ENCODE assay signal across 12 mouse cellular contexts in the genomic region with DNA sequence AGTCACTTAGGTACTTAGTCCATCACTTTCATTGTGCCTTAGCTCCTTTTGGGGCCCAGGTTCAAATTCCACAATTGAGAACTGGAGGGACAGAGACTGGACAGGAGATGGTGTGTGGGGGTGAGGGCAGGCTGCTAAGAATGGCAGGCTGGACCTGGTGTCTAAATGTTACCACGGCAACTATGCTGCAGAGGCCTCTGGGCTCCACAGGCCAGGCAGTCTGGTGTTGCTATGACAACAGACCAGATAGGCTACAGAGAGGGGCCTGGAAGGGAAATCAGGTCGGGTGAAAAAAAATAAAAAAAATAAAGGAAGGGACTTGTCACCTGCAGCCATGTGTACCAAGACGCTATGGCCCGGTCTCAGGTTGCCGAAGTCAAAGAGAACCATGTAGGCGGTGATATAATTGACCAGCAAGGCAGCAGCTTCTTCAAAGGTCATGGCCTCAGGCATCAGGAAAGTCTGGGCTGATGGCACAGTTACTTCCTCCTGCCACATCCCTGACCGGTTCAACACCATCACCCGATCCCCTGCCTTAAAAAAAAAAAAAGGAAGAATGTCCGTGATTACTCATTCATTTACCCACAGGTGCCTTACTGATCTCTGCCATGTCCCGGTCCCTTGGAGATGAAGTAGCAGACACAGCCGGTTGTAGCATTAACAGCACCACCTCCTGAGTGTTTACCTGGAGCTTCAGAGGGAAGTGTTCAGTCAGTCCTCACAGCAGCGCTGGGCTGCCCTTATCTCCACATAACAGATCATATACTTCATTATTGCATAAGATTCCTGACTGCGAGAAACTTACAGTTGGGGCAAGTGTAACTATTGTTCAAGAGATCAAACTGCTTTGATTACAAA. TPM values are rescaled to one million over a fixed set of nuclear protein-coding genes. Genes with fewer than 3 reads are reported as not detected.
DNase-seq lines count a peak whose midpoint lies in the region; ATAC-seq lines count a peak whose summit lies in the region.
"Had no signal": no experiment of that assay in that cellular context is flagged by ENCODE, and none has a peak within 500 bp of the region (broad histone marks: within the 10 kb centered on the region; RNA-seq: fewer than 3 reads in every experiment).

No protein-coding gene starts in this region.

- no peak overlapping the region for H3K4me3 ChIP-seq in neural tube, embryonic 11.5 days (ENCODE audit: low read depth, low read length)
- H3K4me3 ChIP-seq in forebrain, embryonic 16.5 days (replicated peaks; ENCODE audit: low read length): no peak overlapping the region
- H3K4me3 ChIP-seq in megakaryocyte, embryonic 14.5 days (replicated peaks): peak overlapping the region; percentile 24
- H3K4me3 ChIP-seq: limb, embryonic 15.5 days had no signal

- ATAC-seq in neural tube, embryonic 11.5 days (ENCODE audit: insufficient read depth, low FRiP score, low TSS enrichment): 0 out of 2 replicates have a peak, but pooled peaks have one; percentile 58
- ATAC-seq in forebrain, embryonic 16.5 days: no peak

- H3K9me3 ChIP-seq in neural tube, embryonic 11.5 days (ENCODE audit: control insufficient read depth, low read length): no peaks in the 10 kb centered on the region
- H3K9me3 ChIP-seq in forebrain, embryonic 16.5 days (ENCODE audit: control insufficient read depth, low read length): no peaks in the 10 kb centered on the region
- H3K9me3 ChIP-seq in megakaryocyte, embryonic 14.5 days: no peaks in the 10 kb centered on the region
- H3K9me3 ChIP-seq: embryonic facial prominence, embryonic 13.5 days; limb, embryonic 15.5 days had no signal

- H3K4me1 ChIP-seq in neural tube, embryonic 11.5 days (ENCODE audit: control insufficient read depth, insufficient read depth, low read length): peaks cover 26% of the 10 kb centered on the region
- peaks cover 46% of the 10 kb centered on the region for H3K4me1 ChIP-seq in forebrain, embryonic 16.5 days (replicated peaks; ENCODE audit: control insufficient read depth, insufficient read depth, low read length)
- peaks cover 58% of the 10 kb centered on the region for H3K4me1 ChIP-seq in megakaryocyte, embryonic 14.5 days

- no peaks in the 10 kb centered on the region for H3K27me3 ChIP-seq in neural tube, embryonic 11.5 days (ENCODE audit: control insufficient read depth, insufficient read depth, low read length)
- no peaks in the 10 kb centered on the region for H3K27me3 ChIP-seq in forebrain, embryonic 16.5 days (replicated peaks; ENCODE audit: control insufficient read depth, insufficient read depth, low read length)
- H3K27me3 ChIP-seq in megakaryocyte, embryonic 14.5 days (replicated peaks): peaks cover 12% of the 10 kb centered on the region
- H3K27me3 ChIP-seq: limb, embryonic 15.5 days had no signal

- H3K36me3 ChIP-seq in neural tube, embryonic 11.5 days (ENCODE audit: control insufficient read depth, insufficient read depth, low read length): peaks cover 4% of the 10 kb centered on the region; the same call in 1 of the 2 replicates
- peaks cover 23% of the 10 kb centered on the region for H3K36me3 ChIP-seq in forebrain, embryonic 16.5 days (ENCODE audit: control insufficient read depth, insufficient read depth)
- peaks cover 49% of the 10 kb centered on the region for H3K36me3 ChIP-seq in megakaryocyte, embryonic 14.5 days (replicated peaks; ENCODE audit: low read length)

- peak; percentile 50 for DNase-seq in neural tube, embryonic 11.5 days (ENCODE audit: low spot score)
- DNase-seq in neural tube, embryonic 10.5 days (ENCODE audit: extremely low spot score, low spot score): no peak
- DNase-seq in testis, postnatal 14 days (ENCODE audit: low spot score): peak; percentile 3
- no peak for DNase-seq in kidney, adult 18-20 months
- DNase-seq in left cerebral cortex, adult 18-20 months (ENCODE audit: low spot score in 2 of 2): no peak
- no peak for DNase-seq in adrenal gland, adult 8-10 months
- DNase-seq: heart, postnatal 4 days; spleen, adult 18-20 months had no signal

- peak overlapping the region; percentile 92 for H3K4me2 ChIP-seq in neural tube, embryonic 11.5 days (ENCODE audit: low read depth)
- peak overlapping the region; percentile 67 for H3K4me2 ChIP-seq in forebrain, embryonic 16.5 days (ENCODE audit: low read length)

- no peak overlapping the region for H3K9ac ChIP-seq in neural tube, embryonic 11.5 days (ENCODE audit: low read length)
- H3K9ac ChIP-seq in forebrain, embryonic 16.5 days (replicated peaks; ENCODE audit: low read depth, low read length): no peak overlapping the region
- H3K9ac ChIP-seq: limb, embryonic 15.5 days had no signal

- no peak overlapping the region for H3K27ac ChIP-seq in neural tube, embryonic 11.5 days (ENCODE audit: low read depth, low read length)
- no peak overlapping the region for H3K27ac ChIP-seq in forebrain, embryonic 16.5 days (ENCODE audit: low read length)
- H3K27ac ChIP-seq: embryonic facial prominence, embryonic 13.5 days; limb, embryonic 15.5 days had no signal

- WGBS in neural tube, embryonic 11.5 days: 37% methylated on average over 13 of the region's 13 CpGs
- 44% methylated on average over 13 of the region's 13 CpGs for WGBS in forebrain, embryonic 16.5 days

RNA-seq across cellular contexts. Expression of gene Rnd2, which starts 2.0 kb away (rescaled TPM):
- polyA plus RNA-seq in neural tube, embryonic 11.5 days (2014; fragmentation: Nextera tagmentation; extraction: Ambion mirVana): 43.9 and 49.0 TPM in 2 replicates
- 91.6 and 95.8 TPM in 2 replicates for polyA plus RNA-seq in forebrain, embryonic 16.5 days (2015; fragmentation: Nextera tagmentation; extraction: Ambion mirVana)
- polyA plus RNA-seq in megakaryocyte, embryonic 14.5 days (2012; ENCODE audit: insufficient read depth, low replicate concordance): 2.6 and 2.9 TPM in 2 replicates
- total RNA-seq in left cerebral cortex, adult 18-20 months (2021): 100 to 1,000 TPM; 158 to 161 TPM
- 10 to 100 TPM in 3 of 4 experiments, 1 to 10 TPM in 1; 9.2 to 23.8 (median 16.2) TPM for total RNA-seq in adrenal gland, adult 8-10 months (2022)

RNA-seq across cellular contexts. Expression of gene Vat1, which starts 3.2 kb away (rescaled TPM):
- 52.3 and 55.8 TPM in 2 replicates for polyA plus RNA-seq in neural tube, embryonic 11.5 days (2014; fragmentation: Nextera tagmentation; extraction: Ambion mirVana)
- polyA plus RNA-seq in forebrain, embryonic 16.5 days (2015; fragmentation: Nextera tagmentation; extraction: Ambion mirVana): 65.5 and 79.5 TPM in 2 replicates
- polyA plus RNA-seq in megakaryocyte, embryonic 14.5 days (2012; ENCODE audit: insufficient read depth, low replicate concordance): 47.7 and 94.2 TPM in 2 replicates
- total RNA-seq in left cerebral cortex, adult 18-20 months (2021): 10 to 100 TPM; 37.9 to 44.5 TPM
- total RNA-seq in adrenal gland, adult 8-10 months (2022): 100 to 1,000 TPM; 135 to 192 (median 171) TPM

RNA-seq across cellular contexts. Expression of gene Ifi35, which starts 14.6 kb away (rescaled TPM):
- polyA plus RNA-seq in neural tube, embryonic 11.5 days (2014; fragmentation: Nextera tagmentation; extraction: Ambion mirVana): 2.4 and 3.1 TPM in 2 replicates
- 2.2 and 2.5 TPM in 2 replicates for polyA plus RNA-seq in forebrain, embryonic 16.5 days (2015; fragmentation: Nextera tagmentation; extraction: Ambion mirVana)
- 5.7 and 15.6 TPM in 2 replicates for polyA plus RNA-seq in megakaryocyte, embryonic 14.5 days (2012; ENCODE audit: insufficient read depth, low replicate concordance)
- total RNA-seq in left cerebral cortex, adult 18-20 months (2021): 1 to 10 TPM; 2.6 to 3.2 TPM
- 10 to 100 TPM; 34.4 to 50.3 (median 46.5) TPM for total RNA-seq in adrenal gland, adult 8-10 months (2022)

RNA-seq across cellular contexts. Expression of gene Rpl27, which starts 20.7 kb away (rescaled TPM):
- polyA plus RNA-seq in neural tube, embryonic 11.5 days (2014; fragmentation: Nextera tagmentation; extraction: Ambion mirVana): 389 and 414 TPM in 2 replicates
- polyA plus RNA-seq in forebrain, embryonic 16.5 days (2015; fragmentation: Nextera tagmentation; extraction: Ambion mirVana): 219 and 239 TPM in 2 replicates
- polyA plus RNA-seq in megakaryocyte, embryonic 14.5 days (2012; ENCODE audit: insufficient read depth, low replicate concordance): 250 and 697 TPM in 2 replicates
- total RNA-seq in left cerebral cortex, adult 18-20 months (2021): 10 to 100 TPM; 51.0 to 52.1 TPM
- total RNA-seq in adrenal gland, adult 8-10 months (2022): 10 to 100 TPM; 48.6 to 99.3 (median 63.5) TPM

RNA-seq across cellular contexts. Expression of gene Ptges3l, which starts 37.7 kb away (rescaled TPM):
- 6.9 and 7.1 TPM in 2 replicates for polyA plus RNA-seq in neural tube, embryonic 11.5 days (2014; fragmentation: Nextera tagmentation; extraction: Ambion mirVana)
- 2.0 TPM in 2 replicates for polyA plus RNA-seq in forebrain, embryonic 16.5 days (2015; fragmentation: Nextera tagmentation; extraction: Ambion mirVana)
- 2.8 TPM in 1 of 2 replicates, not detected in the other for polyA plus RNA-seq in megakaryocyte, embryonic 14.5 days (2012; ENCODE audit: insufficient read depth, low replicate concordance)
- total RNA-seq in left cerebral cortex, adult 18-20 months (2021): 1 to 10 TPM; 4.1 to 4.5 TPM
- 1 to 10 TPM; 3.5 to 8.7 (median 6.0) TPM for total RNA-seq in adrenal gland, adult 8-10 months (2022)

Comparison
In these comparisons a context has a peak if more than half of its experiments do, and no peak if none do; other contexts are left out.
1. DNase-seq: peak in neural tube, embryonic 11.5 days (single experiment) and testis, postnatal 14 days (single experiment); none in neural tube, embryonic 10.5 days (single experiment), kidney, adult 18-20 months (single experiment), left cerebral cortex, adult 18-20 months (0 of 2) and adrenal gland, adult 8-10 months (single experiment).
2. RNA of gene Rnd2, which starts 2.0 kb away (polyA plus RNA-seq): 91.6 to 95.8 TPM in forebrain, embryonic 16.5 days and 43.9 to 49.0 TPM in neural tube, embryonic 11.5 days; 2.6 to 2.9 TPM in megakaryocyte, embryonic 14.5 days; every median in the first group is over 10 times any median in the second.